In genomic region chr1:90838221-90838620, GRCm38 (mm10) we compare ENCODE assay signal across 9 mouse cellular contexts. TPM values are rescaled to one million over a fixed set of nuclear protein-coding genes. Genes with fewer than 3 reads are reported as not detected.
DNase-seq lines count a peak whose midpoint lies in the region; ATAC-seq and TF ChIP-seq lines count a peak whose summit lies in the region.
"Had no signal": no experiment of that assay in that cellular context is flagged by ENCODE, and none has a peak within 500 bp of the region (broad histone marks: within the 10 kb centered on the region; RNA-seq: fewer than 3 reads in every experiment).

No protein-coding gene starts in this region.

- TF ChIP-seq POLR2A in small intestine, adult 2 months (IDR thresholded peaks at IDR 0.05; ENCODE audit: low read depth, low read length) = no peak

- H3K27ac ChIP-seq in hindbrain, postnatal 0 days = no peak overlapping the region
- H3K27ac ChIP-seq in hindbrain, embryonic 13.5 days = no peak overlapping the region
- peak overlapping the region; percentile 76 for H3K27ac ChIP-seq in small intestine, adult 2 months (ENCODE audit: insufficient read depth, low read depth, low read length)

- no peak overlapping the region for H3K4me3 ChIP-seq in hindbrain, postnatal 0 days (ENCODE audit: low read length)
- no peak overlapping the region for H3K4me3 ChIP-seq in hindbrain, embryonic 13.5 days
- peak overlapping the region; percentile 21; the same call in 1 of the 2 replicates for H3K4me3 ChIP-seq in small intestine, adult 2 months (ENCODE audit: low read depth, low read length)

- 57% methylated on average over 12 of the region's 12 CpGs for WGBS in hindbrain, postnatal 0 days
- 73% methylated on average over 12 of the region's 12 CpGs for WGBS in hindbrain, embryonic 13.5 days
- WGBS in small intestine, adult 2 months = 63% methylated on average over 12 of the region's 12 CpGs

- H3K9me3 ChIP-seq in hindbrain, postnatal 0 days (ENCODE audit: low read length) = no peaks in the 10 kb centered on the region
- no peaks in the 10 kb centered on the region for H3K9me3 ChIP-seq in hindbrain, embryonic 13.5 days

- H3K36me3 ChIP-seq in hindbrain, postnatal 0 days (ENCODE audit: insufficient read depth, low read length) = no peaks in the 10 kb centered on the region
- no peaks in the 10 kb centered on the region for H3K36me3 ChIP-seq in hindbrain, embryonic 13.5 days
- H3K36me3 ChIP-seq in small intestine, adult 2 months (ENCODE audit: control insufficient read depth, insufficient read depth, low read length) = no peaks in the 10 kb centered on the region

- no peaks in the 10 kb centered on the region for H3K27me3 ChIP-seq in hindbrain, postnatal 0 days (ENCODE audit: insufficient read depth, low read length)
- H3K27me3 ChIP-seq in hindbrain, embryonic 13.5 days = no peaks in the 10 kb centered on the region
- H3K27me3 ChIP-seq in small intestine, adult 2 months (ENCODE audit: control insufficient read depth, insufficient read depth, low read length) = no peaks in the 10 kb centered on the region

- no peak overlapping the region for H3K4me2 ChIP-seq in hindbrain, postnatal 0 days (ENCODE audit: low read depth, low read length)
- no peak overlapping the region for H3K4me2 ChIP-seq in hindbrain, embryonic 13.5 days

- intact Hi-C loops in heart, postnatal 25 days (cut with DNase I) = no loop called here
- intact Hi-C loops in left cerebral cortex, postnatal 36 days (cut with DNase I) = loop anchor here (5.0 kb wide), 1 partner anchor 91 kb away; no protein-coding TSS in a partner anchor

- H3K4me1 ChIP-seq in hindbrain, postnatal 0 days (ENCODE audit: insufficient read depth, low read length) = no peaks in the 10 kb centered on the region
- peaks cover 4% of the 10 kb centered on the region; the same call in 1 of the 2 replicates for H3K4me1 ChIP-seq in hindbrain, embryonic 13.5 days (replicated peaks)
- H3K4me1 ChIP-seq in small intestine, adult 2 months (ENCODE audit: control insufficient read depth, insufficient read depth, insufficient read length, low read length) = no peaks in the 10 kb centered on the region

- H3K9ac ChIP-seq in hindbrain, postnatal 0 days (replicated peaks; ENCODE audit: low read length) = no peak overlapping the region
- H3K9ac ChIP-seq in hindbrain, embryonic 13.5 days = no peak overlapping the region

- TF ChIP-seq CTCF in hindbrain, postnatal 0 days (IDR thresholded peaks at IDR 0.05; ENCODE audit: low read depth) = no peak
- TF ChIP-seq CTCF in small intestine, adult 2 months (IDR thresholded peaks at IDR 0.05; ENCODE audit: extremely low read depth, insufficient read length, insufficient replicate concordance, low read depth, low read length) = no peak

- peak; percentile 48 for DNase-seq in hindbrain, postnatal 0 days (ENCODE audit: low spot score)
- DNase-seq in heart, postnatal 25 days (ENCODE audit: low spot score) = peak; percentile 31
- DNase-seq in left cerebral cortex, postnatal 36 days (ENCODE audit: low spot score in 2 of 2) = peak; percentile 70 to 75
- DNase-seq in urinary bladder, adult 2 months (ENCODE audit: low spot score) = no peak
- DNase-seq in spleen, postnatal 4 days (ENCODE audit: low spot score in 2 of 2) = no peak

- no peak for ATAC-seq in hindbrain, postnatal 0 days
- no peak for ATAC-seq in hindbrain, embryonic 13.5 days (ENCODE audit: low FRiP score)
- peak; percentile 95 for ATAC-seq in frontal cortex, adult (ENCODE audit: low TSS enrichment)

RNA-seq across cellular contexts. Expression of gene Col6a3, which starts 5.5 kb away (rescaled TPM):
- total RNA-seq in hindbrain, postnatal 0 days (2014; rRNA removed) = 15.9 and 19.2 TPM in 2 replicates
- polyA plus RNA-seq in hindbrain, postnatal 0 days (2015; fragmentation: Nextera tagmentation; extraction: Ambion mirVana) = 4.9 and 5.2 TPM in 2 replicates
- polyA plus RNA-seq in hindbrain, embryonic 13.5 days (2015; fragmentation: Nextera tagmentation; extraction: Ambion mirVana) = 6.4 and 10.0 TPM in 2 replicates
- total RNA-seq in heart, postnatal 25 days (2021) = 10 to 100 TPM; 55.9 to 70.0 TPM
- total RNA-seq in left cerebral cortex, postnatal 36 days (2021) = 1 to 10 TPM; 3.3 to 5.4 TPM
- polyA plus RNA-seq in small intestine, adult 2 months (2012; rRNA removed) = 11.5 and 19.2 TPM in 2 replicates
- polyA plus RNA-seq in urinary bladder, adult 2 months (2012; rRNA removed) = 235 and 273 TPM in 2 replicates
- total RNA-seq: hematopoietic stem cell, adult 5-6 weeks had no signal

Comparison
In these comparisons a context has a peak if more than half of its experiments do, and no peak if none do; other contexts are left out.
1. DNase-seq: peak in hindbrain, postnatal 0 days (single experiment), heart, postnatal 25 days (single experiment) and left cerebral cortex, postnatal 36 days (2 of 2); none in urinary bladder, adult 2 months (single experiment) and spleen, postnatal 4 days (0 of 2).
2. RNA of gene Col6a3, which starts 5.5 kb away (polyA plus RNA-seq): 235 to 273 TPM in urinary bladder, adult 2 months; 11.5 to 19.2 TPM in small intestine, adult 2 months, 6.4 to 10.0 TPM in hindbrain, embryonic 13.5 days and 4.9 to 5.2 TPM in hindbrain, postnatal 0 days; every median in the first group is over 10 times any median in the second.